Mouse (Mus musculus) ES-E14 (cell line): ENCODE data around the gene Rnf187.

ENCODE experiments used
- CHD2 ChIP-seq: IDR thresholded peaks from 2 replicates; pipeline ENCODE4 v1.6.1; 2014; ENCODE audit warnings: mild to moderate bottlenecking, low read depth, low read length, inconsistent platforms
- HCFC1 ChIP-seq: IDR thresholded peaks from 2 replicates; pipeline ENCODE4 v1.6.1; 2012; ENCODE audit warnings: low read length, inconsistent platforms, borderline replicate concordance; ENCODE audit not compliant: insufficient read depth
- MAFK ChIP-seq: IDR thresholded peaks from 2 replicates; pipeline ENCODE4 v1.6.1; 2014; ENCODE audit warnings: mild to moderate bottlenecking, low read depth, low read length, inconsistent platforms; ENCODE audit not compliant: insufficient read depth
- ZC3H11A ChIP-seq: IDR thresholded peaks from 2 replicates; pipeline ENCODE4 v1.6.1; 2012; ENCODE audit warnings: low read depth, mild to moderate bottlenecking, inconsistent platforms, low read length, borderline replicate concordance

DNA sequence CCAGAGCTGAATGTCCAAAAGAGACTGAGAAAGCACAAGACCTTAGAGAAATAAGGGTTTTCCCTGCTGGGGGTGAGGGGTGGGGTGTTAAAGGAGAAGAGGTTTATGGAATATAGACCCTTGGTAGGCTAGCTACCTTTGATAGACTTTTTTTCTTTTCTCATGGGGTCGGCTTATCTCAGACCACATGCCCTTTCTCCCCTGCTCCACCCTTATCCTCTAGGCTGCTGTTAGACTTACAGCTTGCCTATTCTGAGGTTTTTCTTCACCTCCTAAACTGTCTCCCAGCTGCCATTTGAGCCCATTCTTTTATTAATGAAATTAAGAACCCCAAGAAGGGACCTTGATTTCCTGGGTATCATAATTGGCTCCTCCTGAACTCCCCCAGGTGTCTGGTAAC is 24.9 kb downstream of the Rnf187 start:
- TF ChIP-seq ZC3H11A (no peak), HCFC1 (no peak), MAFK (no peak), CHD2 (no peak)
